Mouse (Mus musculus): ENCODE measurements around the gene 2010111I01Rik. TPM values are rescaled to one million over a fixed set of nuclear protein-coding genes. Genes with fewer than 3 reads are reported as not detected.

The 2010111I01Rik gene
- polyA plus RNA-seq, 1 experiment from 2014 or later, result 34.6 TPM

- no peak overlapping the region for H3K4me3 ChIP-seq
- peaks cover 8% of the 10 kb centered on the region for H3K4me1 ChIP-seq (replicated peaks)
- H3K27me3 ChIP-seq (ENCODE audit: insufficient read depth, poor library complexity, severe bottlenecking), result no peaks in the 10 kb centered on the region
- 83% methylated on average over 6 of the region's 6 CpGs for WGBS
- DNase-seq (ENCODE audit: low spot score), result no peak
- no peaks in the 10 kb centered on the region for H3K9me3 ChIP-seq
- peaks cover 47% of the 10 kb centered on the region for H3K36me3 ChIP-seq
- H3K27ac ChIP-seq, result no peak overlapping the region
These were observed 351.1 kb downstream of the 2010111I01Rik start for GRCm38 (mm10) chr13:63315777-63316176.

DNA sequence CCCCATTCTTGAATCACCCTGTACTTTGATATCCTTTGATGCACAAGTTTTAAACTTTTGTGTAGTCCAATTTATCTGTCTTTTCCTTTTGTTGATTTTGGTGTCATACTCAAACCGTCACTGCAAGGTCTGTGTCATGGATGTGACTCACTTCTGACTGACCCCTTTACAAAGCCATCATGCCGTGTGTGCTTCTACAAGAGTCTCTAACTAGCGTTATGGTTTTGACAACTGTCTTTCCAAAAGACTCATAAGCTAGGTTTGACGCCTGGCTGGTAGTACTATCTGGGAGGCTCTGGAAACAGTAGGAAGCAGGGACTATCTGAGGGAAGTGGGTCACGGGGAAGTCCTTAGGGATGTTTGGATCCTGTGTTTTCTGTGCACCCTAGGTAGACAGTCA is 351.7 kb downstream of the 2010111I01Rik start:
- H3K4me1 ChIP-seq (replicated peaks), result peaks cover 11% of the 10 kb centered on the region
- no peak overlapping the region for H3K4me3 ChIP-seq
- no peak for DNase-seq (ENCODE audit: low spot score)
- H3K27me3 ChIP-seq (ENCODE audit: insufficient read depth, poor library complexity, severe bottlenecking), result no peaks in the 10 kb centered on the region
- no peak overlapping the region for H3K27ac ChIP-seq
- peaks cover 53% of the 10 kb centered on the region for H3K36me3 ChIP-seq
- H3K9me3 ChIP-seq, result no peaks in the 10 kb centered on the region
- 93% methylated on average over 5 of the region's 5 CpGs for WGBS

- WGBS, result 70% methylated on average over 7 of the region's 7 CpGs
- Histone ChIP-seq H3K27ac (no peak overlapping the region), H3K4me1 (replicated peaks) (peaks cover 24% of the 10 kb centered on the region), H3K9me3 (no peaks in the 10 kb centered on the region), H3K4me3 (no peak overlapping the region), H3K36me3 (peaks cover 43% of the 10 kb centered on the region), H3K27me3 (ENCODE audit: insufficient read depth, poor library complexity, severe bottlenecking) (no peaks in the 10 kb centered on the region)
- no peak for DNase-seq (ENCODE audit: low spot score)
These were observed 353.0 kb downstream of the 2010111I01Rik start for GRCm38 (mm10) chr13:63317681-63318104.

GRCm38 (mm10) chr13:63319814-63320213 is 355.1 kb downstream of the 2010111I01Rik start:
- WGBS, result 96% methylated on average over 7 of the region's 7 CpGs
- no peak overlapping the region for H3K27ac ChIP-seq
- H3K9me3 ChIP-seq, result no peaks in the 10 kb centered on the region
- peaks cover 36% of the 10 kb centered on the region for H3K36me3 ChIP-seq
- no peak overlapping the region for H3K4me3 ChIP-seq
- H3K27me3 ChIP-seq (ENCODE audit: insufficient read depth, poor library complexity, severe bottlenecking), result no peaks in the 10 kb centered on the region
- peaks cover 37% of the 10 kb centered on the region for H3K4me1 ChIP-seq (replicated peaks)
- DNase-seq (ENCODE audit: low spot score), result no peak

GRCm38 (mm10) chr13:63321689-63322088 is 357.0 kb downstream of the 2010111I01Rik start:
- WGBS, result 59% methylated on average over 5 of the region's 5 CpGs
- H3K4me1 ChIP-seq (replicated peaks), result peaks cover 43% of the 10 kb centered on the region
- H3K9me3 ChIP-seq, result no peaks in the 10 kb centered on the region
- H3K4me3 ChIP-seq, result no peak overlapping the region
- H3K27ac ChIP-seq, result peak overlapping the region; percentile 6; the same call in 1 of the 2 replicates
- no peak for DNase-seq (ENCODE audit: low spot score)
- H3K27me3 ChIP-seq (ENCODE audit: insufficient read depth, poor library complexity, severe bottlenecking), result no peaks in the 10 kb centered on the region
- H3K36me3 ChIP-seq, result peaks cover 23% of the 10 kb centered on the region

DNA sequence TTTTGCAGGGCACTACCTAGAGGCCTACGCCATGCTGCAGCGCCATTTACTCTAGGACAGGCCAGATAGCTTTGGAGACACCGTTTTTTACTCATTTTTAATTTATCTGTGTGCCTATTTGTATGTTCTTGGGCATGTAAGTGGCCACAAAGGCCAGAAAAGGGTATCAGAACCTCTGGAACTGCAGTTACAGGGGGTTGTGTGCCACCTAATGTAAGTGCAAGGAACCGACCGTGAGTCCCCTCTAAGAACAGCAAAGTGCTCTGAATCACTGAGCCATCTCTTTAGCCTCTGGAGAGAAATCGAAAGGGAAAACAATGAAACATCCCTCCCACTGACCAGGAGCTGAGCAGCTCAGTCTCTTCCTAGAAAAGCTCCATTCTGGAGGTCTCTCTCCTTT is 358.1 kb downstream of the 2010111I01Rik start:
- DNase-seq (ENCODE audit: low spot score), result no peak
- H3K9me3 ChIP-seq, result no peaks in the 10 kb centered on the region
- peaks cover 16% of the 10 kb centered on the region; the same call in 1 of the 2 replicates for H3K36me3 ChIP-seq
- 77% methylated on average over 6 of the region's 6 CpGs for WGBS
- peaks cover 43% of the 10 kb centered on the region for H3K4me1 ChIP-seq (replicated peaks)
- no peak overlapping the region for H3K4me3 ChIP-seq
- no peaks in the 10 kb centered on the region for H3K27me3 ChIP-seq (ENCODE audit: insufficient read depth, poor library complexity, severe bottlenecking)
- H3K27ac ChIP-seq, result peak overlapping the region; percentile 62

DNA sequence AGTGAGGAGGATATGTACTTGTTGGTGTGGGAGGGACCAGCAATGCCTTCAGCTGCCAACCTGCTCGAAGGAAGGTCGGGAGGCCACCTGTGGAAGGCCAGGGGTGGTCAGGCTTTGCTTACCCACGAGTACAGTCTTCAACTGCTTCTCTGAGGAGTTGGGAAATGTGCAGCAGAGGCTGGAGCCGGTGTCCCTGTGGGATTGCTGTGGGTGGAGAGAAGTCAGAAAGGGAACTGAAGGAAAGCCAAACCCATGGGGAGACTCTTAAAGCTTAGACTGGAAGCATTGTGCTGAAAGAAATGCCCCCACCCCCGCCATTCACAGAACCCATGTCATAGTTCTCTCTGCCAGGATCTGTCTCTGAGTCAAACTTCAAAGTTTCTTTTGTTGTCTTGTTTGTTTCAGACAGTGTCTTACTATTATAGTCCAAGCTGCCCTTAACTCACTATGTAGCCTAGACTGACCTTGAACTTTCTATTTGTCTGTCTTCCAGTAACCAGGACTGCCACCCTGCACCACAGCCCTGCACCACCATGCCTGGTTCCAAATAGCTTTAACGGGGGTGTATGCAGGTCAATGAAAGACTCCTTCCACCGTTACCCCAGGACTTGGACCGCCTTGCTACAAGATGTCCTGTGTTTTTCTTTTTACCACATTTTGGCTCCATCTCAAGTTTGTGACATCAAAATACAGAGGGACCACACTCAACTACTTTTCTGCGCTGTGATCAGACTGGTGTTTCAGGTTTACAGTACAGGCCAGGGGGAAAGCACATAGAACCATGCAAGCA is 358.8 kb downstream of the 2010111I01Rik start:
- peaks cover 43% of the 10 kb centered on the region for H3K4me1 ChIP-seq (replicated peaks)
- H3K27me3 ChIP-seq (ENCODE audit: insufficient read depth, poor library complexity, severe bottlenecking), result no peaks in the 10 kb centered on the region
- WGBS, result 71% methylated on average over 9 of the region's 9 CpGs
- no peak overlapping the region for H3K4me3 ChIP-seq
- H3K27ac ChIP-seq, result peak overlapping the region; percentile 62
- DNase-seq (ENCODE audit: low spot score), result no peak
- peaks cover 16% of the 10 kb centered on the region; the same call in 1 of the 2 replicates for H3K36me3 ChIP-seq
- H3K9me3 ChIP-seq, result no peaks in the 10 kb centered on the region

GRCm38 (mm10) chr13:63324311-63324710 is 359.6 kb downstream of the 2010111I01Rik start:
- Histone ChIP-seq H3K4me3 (no peak overlapping the region), H3K4me1 (replicated peaks) (peaks cover 47% of the 10 kb centered on the region), H3K36me3 (peaks cover 16% of the 10 kb centered on the region; the same call in 1 of the 2 replicates), H3K27me3 (ENCODE audit: insufficient read depth, poor library complexity, severe bottlenecking) (no peaks in the 10 kb centered on the region), H3K27ac (0 out of 2 replicates have a peak overlapping the region, but pooled peaks have one; percentile 68), H3K9me3 (no peaks in the 10 kb centered on the region)
- no peak for DNase-seq (ENCODE audit: low spot score)
- WGBS, result 63% methylated on average over 3 of the region's 3 CpGs

DNA sequence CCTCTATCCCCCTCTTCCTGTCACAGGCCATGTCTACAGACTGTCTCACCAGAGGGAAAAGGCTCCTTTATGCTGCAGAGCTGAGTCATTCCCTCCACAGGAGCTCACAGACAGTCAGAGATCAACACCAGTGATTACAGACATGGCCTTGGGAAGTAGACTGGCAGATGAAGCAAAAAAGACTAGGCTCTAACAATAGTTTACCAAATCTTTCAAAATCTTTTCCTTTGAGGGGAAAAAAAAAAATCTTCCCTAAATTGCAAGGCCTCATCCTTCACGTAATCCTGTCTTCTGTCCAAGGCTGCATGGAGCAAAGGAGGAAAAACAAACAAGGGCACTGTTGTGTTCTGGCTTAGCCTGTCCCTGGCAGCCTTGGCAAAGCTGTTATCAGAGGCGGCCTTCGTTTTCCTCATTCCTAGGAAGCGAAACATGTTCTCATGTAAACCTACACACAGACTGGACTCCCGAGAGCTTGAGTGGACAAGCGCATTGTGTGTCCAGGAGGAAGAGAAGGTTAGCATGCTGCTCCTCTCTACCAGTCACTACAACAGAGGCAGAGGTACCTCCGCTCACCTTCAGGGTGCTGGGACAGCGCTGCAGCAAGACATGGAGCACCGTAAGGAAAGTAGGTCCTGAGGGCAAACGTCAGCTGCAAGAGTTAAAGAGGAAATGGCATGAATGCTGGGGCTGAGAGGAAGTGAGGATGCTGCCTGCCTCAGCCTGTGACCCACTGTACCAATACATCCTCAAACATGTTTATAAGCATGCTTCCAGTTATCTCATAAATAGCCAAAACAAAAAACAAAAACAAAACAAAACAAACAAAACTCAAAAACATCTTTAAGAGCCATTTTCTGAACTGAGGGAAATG is 360.5 kb downstream of the 2010111I01Rik start:
- H3K9me3 ChIP-seq, result no peaks in the 10 kb centered on the region
- H3K36me3 ChIP-seq, result peaks cover 16% of the 10 kb centered on the region; the same call in 1 of the 2 replicates
- H3K4me1 ChIP-seq (replicated peaks), result peaks cover 56% of the 10 kb centered on the region
- DNase-seq (ENCODE audit: low spot score), result no peak
- H3K27me3 ChIP-seq (ENCODE audit: insufficient read depth, poor library complexity, severe bottlenecking), result no peaks in the 10 kb centered on the region
- H3K27ac ChIP-seq, result peak overlapping the region; percentile 68
- H3K4me3 ChIP-seq, result no peak overlapping the region
- WGBS, result 75% methylated on average over 10 of the region's 10 CpGs

- Histone ChIP-seq H3K9me3 (no peaks in the 10 kb centered on the region), H3K27ac (no peak overlapping the region), H3K36me3 (peaks cover 11% of the 10 kb centered on the region; the same call in 1 of the 2 replicates), H3K4me3 (no peak overlapping the region), H3K4me1 (replicated peaks) (peaks cover 62% of the 10 kb centered on the region), H3K27me3 (ENCODE audit: insufficient read depth, poor library complexity, severe bottlenecking) (no peaks in the 10 kb centered on the region)
- 73% methylated on average over 2 of the region's 2 CpGs for WGBS
- DNase-seq (ENCODE audit: low spot score), result no peak
These were observed 361.3 kb downstream of the 2010111I01Rik start for GRCm38 (mm10) chr13:63326015-63326414.

- Histone ChIP-seq H3K4me3 (no peak overlapping the region), H3K27ac (no peak overlapping the region), H3K4me1 (replicated peaks) (peaks cover 26% of the 10 kb centered on the region), H3K27me3 (ENCODE audit: insufficient read depth, poor library complexity, severe bottlenecking) (no peaks in the 10 kb centered on the region), H3K36me3 (no peaks in the 10 kb centered on the region), H3K9me3 (no peaks in the 10 kb centered on the region)
- 16% methylated on average over 9 of the region's 9 CpGs for WGBS
- DNase-seq (ENCODE audit: low spot score), result peak; percentile 29
These were observed 365.7 kb downstream of the 2010111I01Rik start for GRCm38 (mm10) chr13:63330236-63330860.

GRCm38 (mm10) chr13:63331379-63331778 is 366.7 kb downstream of the 2010111I01Rik start:
- peaks cover 33% of the 10 kb centered on the region for H3K4me1 ChIP-seq (replicated peaks)
- peak; percentile 67 for DNase-seq (ENCODE audit: low spot score)

More at GRCm38 (mm10) chr13:63331379-63331778, 366.7 kb downstream of the 2010111I01Rik start:
- Histone ChIP-seq H3K4me3 (no peak overlapping the region), H3K27me3 (ENCODE audit: insufficient read depth, poor library complexity, severe bottlenecking) (no peaks in the 10 kb centered on the region), H3K9me3 (no peaks in the 10 kb centered on the region), H3K27ac (no peak overlapping the region), H3K36me3 (no peaks in the 10 kb centered on the region)
- WGBS, result 45% methylated on average over 4 of the region's 4 CpGs

Measured in hindbrain, embryonic 10.5 days (tissue).